Mouse (Mus musculus): Measurements from ENCODE around the gene Cdx4.

DNA sequence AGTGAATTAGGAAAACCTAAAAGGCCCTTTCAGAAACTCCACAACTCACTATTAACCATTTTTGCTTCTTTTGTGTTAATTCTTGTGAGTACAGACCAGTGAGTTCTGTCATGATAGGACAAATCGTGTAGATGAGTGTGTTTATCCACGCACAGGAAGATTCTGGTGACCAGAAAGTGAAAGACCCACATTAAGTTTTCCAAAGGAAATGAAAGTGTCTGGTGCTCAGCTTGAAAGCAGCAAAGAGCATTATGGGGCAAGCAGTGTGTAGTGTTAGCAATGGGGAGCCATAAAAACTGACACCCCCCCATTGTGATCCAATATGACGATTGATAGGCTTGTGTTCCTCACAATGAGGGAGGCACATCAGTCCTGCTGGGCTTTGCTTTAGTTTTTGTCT, 47.5 kb downstream of the Cdx4 start:
- no peak for TF ChIP-seq CTCF (IDR thresholded peaks at IDR 0.05; ENCODE audit: borderline replicate concordance, extremely low read depth, insufficient read depth, insufficient read length)
- TF ChIP-seq POLR2A (IDR thresholded peaks at IDR 0.05; ENCODE audit: borderline replicate concordance, extremely low read depth, insufficient read depth, insufficient read length, poor library complexity, severe bottlenecking) = no peak

Data from brain, embryonic 14.5 days (tissue).